Mouse (Mus musculus) monocyte, adult 59 days (primary cell): Measurements from ENCODE around the gene Olfr410. TPM values are rescaled to one million over a fixed set of nuclear protein-coding genes. Genes with fewer than 3 reads are reported as not detected.

ENCODE experiments used
- total RNA-seq, 2 experiments: library from RNA; stranded (reverse); gene quantifications; one replicate each; pipeline ENCODE4 v1.2.4; 2023

Gene Olfr410
- not detected for total RNA-seq

GRCm38 (mm10) chr11:74337931-74338330 lies at the start of gene Olfr410:
Gene Olfr410 (minus strand): TSS chr11:74338031.

GRCm38 (mm10) chr11:74361769-74362168 lies 23.9 kb upstream of the Olfr410 start, which contains the start of gene Olfr412:
Gene Olfr412 (plus strand): TSS chr11:74362069.

GRCm38 (mm10) chr11:74352550-74352949 lies 14.7 kb upstream of the Olfr410 start, which contains the start of gene Olfr411:
Gene Olfr411 (minus strand): TSS chr11:74352650.

GRCm38 (mm10) chr11:74283436-74283835 lies 54.4 kb downstream of the Olfr410 start, which contains the start of gene Olfr59:
Gene Olfr59 (plus strand): TSS chr11:74283736.

Other genes starting within 250 kb of the Olfr410 start
- gene Olfr401, start 224.3 kb downstream of the Olfr410 start, total RNA-seq: not detected
- not detected for gene Olfr402, start 184.5 kb downstream of the Olfr410 start, total RNA-seq
- not detected for gene Olfr403, start 151.8 kb downstream of the Olfr410 start, total RNA-seq
- gene Olfr43, start 126.7 kb downstream of the Olfr410 start, total RNA-seq: not detected
- not detected for gene Olfr406, start 78.2 kb downstream of the Olfr410 start, total RNA-seq
- not detected for gene Olfr59, start 54.3 kb downstream of the Olfr410 start, total RNA-seq
- under 1 TPM in 1 of 2 experiments, not detected in 1; 0.47 TPM for gene Olfr411, start 14.6 kb upstream of the Olfr410 start, total RNA-seq
- not detected for gene Olfr412, start 24.0 kb upstream of the Olfr410 start, total RNA-seq